Mouse (Mus musculus): ENCODE results near the gene Celsr3.

GRCm38 (mm10) chr9:108848419-108848818, 22.3 kb downstream of the Celsr3 start:
- TF ChIP-seq TBP (IDR thresholded peaks at IDR 0.05; ENCODE audit: low read depth, low read length) (no peak), GATA1 (IDR thresholded peaks at IDR 0.05; ENCODE audit: low read depth, low read length) (no peak)
